Mouse (Mus musculus): ENCODE results near the gene Fkbp1b. TPM values are rescaled to one million over a fixed set of nuclear protein-coding genes. Genes with fewer than 3 reads are reported as not detected.

Gene Fkbp1b
- polyA plus RNA-seq (2021; fragmentation: Nextera tagmentation), result 78.4 and 87.8 TPM in 2 replicates
- long read RNA-seq, experiment 1, transcript Fkbp1b-201 (4 exons, 976 nt), result major isoform, 46 of 55 reads
- long read RNA-seq, experiment 1, partial matches to known transcripts, result 1 of 55 reads
- long read RNA-seq, experiment 1, other reads (novel, unspliced or antisense), result 6 of 55 reads
- long read RNA-seq, experiment 2, transcript Fkbp1b-201 (4 exons, 976 nt), result major isoform, 23 of 38 reads
- long read RNA-seq, experiment 2, partial matches to known transcripts, result 0 of 38 reads
- long read RNA-seq, experiment 2, other reads (novel, unspliced or antisense), result 12 of 38 reads

GRCm38 (mm10) chr12:4841392-4841887, at the start of gene Fkbp1b:
Gene Fkbp1b, minus strand, starts transcription at chr12:4841591.

DNA sequence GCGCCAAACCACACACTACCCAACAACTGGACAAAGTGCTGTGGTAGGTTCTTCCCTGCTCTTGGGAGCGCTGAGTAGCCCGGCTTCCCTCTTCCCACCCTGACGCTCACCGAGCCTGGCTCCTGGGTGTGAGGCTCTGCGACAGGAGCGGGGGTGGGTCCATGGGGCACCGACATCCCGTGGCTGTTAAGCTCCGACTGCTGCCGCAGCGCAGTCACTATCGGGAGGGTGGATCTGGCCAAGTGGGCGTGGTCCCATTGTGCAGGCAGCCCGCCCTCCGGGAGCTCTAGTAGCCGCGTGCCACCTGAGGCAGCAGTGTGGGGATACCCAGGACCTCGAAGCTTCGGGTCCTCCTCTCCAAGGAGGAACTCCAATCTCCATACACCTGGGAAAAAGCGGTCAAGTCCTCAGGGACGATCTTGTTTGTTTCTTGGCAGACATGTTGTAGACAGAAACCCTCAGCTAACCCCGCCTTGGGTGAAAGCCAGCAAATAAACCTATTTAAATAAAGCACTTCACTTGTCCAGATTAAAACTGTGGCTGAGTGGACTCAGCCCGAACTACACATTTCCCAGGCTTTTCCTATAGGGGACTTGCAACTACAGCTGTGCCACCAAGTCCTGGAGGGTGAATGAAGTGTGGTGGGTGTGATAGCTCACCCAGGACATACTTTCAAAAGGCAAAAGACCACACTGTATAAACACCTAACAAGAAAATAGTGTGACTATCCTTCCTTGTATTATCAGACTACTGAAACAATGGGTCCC, 33.0 kb upstream of the Fkbp1b start, which contains the start of gene Mfsd2b:
Gene Mfsd2b, minus strand, starts transcription at position 199 of the 767 bp plus-strand sequence.

GRCm38 (mm10) chr12:4842890-4843597, 1.7 kb upstream of the Fkbp1b start, which contains the start of gene Wdcp:
Gene Wdcp, plus strand, starts transcription at chr12:4843303.

DNA sequence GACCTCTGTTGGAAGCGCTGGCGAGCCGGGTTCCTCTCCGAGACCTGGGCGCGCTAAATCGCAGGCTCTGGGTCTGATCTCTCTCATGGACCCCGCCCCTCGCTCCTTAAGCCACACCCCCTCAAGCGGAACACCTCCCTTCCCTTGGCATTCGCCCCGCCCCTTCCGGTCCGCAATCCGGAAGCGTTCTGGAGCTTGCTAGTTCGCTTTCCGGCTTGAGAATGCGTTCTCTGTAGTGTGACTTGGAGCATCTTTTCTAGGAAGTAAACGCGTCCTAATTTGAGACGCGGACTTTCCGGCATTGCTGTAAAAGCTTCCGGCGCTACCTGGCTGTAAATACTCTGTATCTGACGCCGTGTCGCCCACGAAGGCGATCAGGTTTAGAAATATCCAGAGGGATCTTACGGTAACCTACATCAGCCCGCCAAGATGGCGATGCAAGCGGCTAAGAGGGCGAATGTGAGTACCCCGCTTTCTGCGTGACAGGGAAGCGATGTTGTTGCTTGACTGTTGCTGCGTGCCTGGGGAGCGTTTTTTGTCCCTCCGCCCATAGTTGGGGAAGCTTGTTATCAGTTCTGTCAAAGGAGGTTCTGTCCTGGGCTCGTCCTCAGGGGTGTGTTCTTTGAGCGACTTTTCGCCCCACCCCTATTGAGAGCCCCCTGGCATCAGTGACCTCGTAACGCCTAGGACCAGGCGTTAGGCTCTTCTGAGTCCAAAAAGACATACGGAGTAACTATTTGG, 23.9 kb downstream of the Fkbp1b start, which contains the start of gene Sf3b6:
Gene Sf3b6, plus strand, starts transcription at position 184 of the 741 bp plus-strand sequence.

Other genes starting within 250 kb of the Fkbp1b start
- 24.6 and 28.4 TPM in 2 replicates for gene Itsn2, start 249.0 kb downstream of the Fkbp1b start, polyA plus RNA-seq (2021; fragmentation: Nextera tagmentation)
- gene Gm3625, start 248.7 kb downstream of the Fkbp1b start, polyA plus RNA-seq (2021; fragmentation: Nextera tagmentation), result not detected in 2 replicates
- 0.15 and 0.29 TPM in 2 replicates for gene Fam228a, start 103.2 kb downstream of the Fkbp1b start, polyA plus RNA-seq (2021; fragmentation: Nextera tagmentation)
- gene Pfn4, start 72.6 kb downstream of the Fkbp1b start, polyA plus RNA-seq (2021; fragmentation: Nextera tagmentation), result 20.5 and 22.1 TPM in 2 replicates
- gene Fam228b, start 72.3 kb downstream of the Fkbp1b start, polyA plus RNA-seq (2021; fragmentation: Nextera tagmentation), result 8.8 and 11.9 TPM in 2 replicates
- gene Sf3b6, start 24.0 kb downstream of the Fkbp1b start, polyA plus RNA-seq (2021; fragmentation: Nextera tagmentation), result 148 and 151 TPM in 2 replicates
- gene Wdcp, start 1.7 kb upstream of the Fkbp1b start, polyA plus RNA-seq (2021; fragmentation: Nextera tagmentation), result 8.6 and 11.6 TPM in 2 replicates
- 0.10 TPM in 2 replicates for gene Mfsd2b, start 32.8 kb upstream of the Fkbp1b start, polyA plus RNA-seq (2021; fragmentation: Nextera tagmentation)
- gene Ubxn2a, start 66.1 kb upstream of the Fkbp1b start, polyA plus RNA-seq (2021; fragmentation: Nextera tagmentation), result 43.6 and 44.4 TPM in 2 replicates
- 1.1 TPM in 2 replicates for gene Atad2b, start 75.8 kb upstream of the Fkbp1b start, polyA plus RNA-seq (2021; fragmentation: Nextera tagmentation)